Mouse (Mus musculus) gastrocnemius, adult 18-20 months (tissue): ENCODE results near the gene Ets1. TPM values are rescaled to one million over a fixed set of nuclear protein-coding genes. Genes with fewer than 3 reads are reported as not detected.

ENCODE experiments used
- DNase-seq: peaks from one replicate; pipeline ENCODE4 v3.0.0; 2021; ENCODE audit warnings: low spot score
- total RNA-seq, 2 experiments: library from RNA; stranded (reverse); gene quantifications; 2 replicates each; pipeline ENCODE4 v1.2.3; 2021

Ets1 gene
- total RNA-seq, 2 experiments from 2014 or later: 6.8 to 15.2 TPM

GRCm38 (mm10) chr9:32616516-32617429 lies 19.2 kb upstream of the Ets1 start:
- no peak for DNase-seq

GRCm38 (mm10) chr9:32617430-32617768 lies 18.6 kb upstream of the Ets1 start:
- DNase-seq: no peak

- DNase-seq: no peak
Observed at GRCm38 (mm10) chr9:32618544-32619120, 17.4 kb upstream of the Ets1 start.

- DNase-seq: no peak
Observed at GRCm38 (mm10) chr9:32619661-32620060, 16.4 kb upstream of the Ets1 start.

- no peak for DNase-seq
Observed at GRCm38 (mm10) chr9:32620446-32620845, 15.6 kb upstream of the Ets1 start.

- no peak for DNase-seq
Observed at GRCm38 (mm10) chr9:32629385-32629981, 6.5 kb upstream of the Ets1 start.

- no peak for DNase-seq
Observed at GRCm38 (mm10) chr9:32631341-32631740, 4.7 kb upstream of the Ets1 start.

- DNase-seq: no peak
Observed at GRCm38 (mm10) chr9:32632237-32632636, 3.8 kb upstream of the Ets1 start.

- no peak for DNase-seq
Observed at GRCm38 (mm10) chr9:32644981-32645380, 9.0 kb downstream of the Ets1 start.

- DNase-seq: no peak
Observed at GRCm38 (mm10) chr9:32645475-32645874, 9.5 kb downstream of the Ets1 start.

- DNase-seq: peak; percentile 67
Observed at GRCm38 (mm10) chr9:32646539-32647258, 10.7 kb downstream of the Ets1 start.

- DNase-seq: no peak
Observed at GRCm38 (mm10) chr9:32647506-32648250, 11.7 kb downstream of the Ets1 start.

GRCm38 (mm10) chr9:32648286-32648685 lies 12.3 kb downstream of the Ets1 start:
- DNase-seq: no peak

GRCm38 (mm10) chr9:32650738-32651137 lies 14.7 kb downstream of the Ets1 start:
- no peak for DNase-seq

- DNase-seq: no peak
Observed at GRCm38 (mm10) chr9:32652112-32652511, 16.1 kb downstream of the Ets1 start.

- DNase-seq: no peak
Observed at GRCm38 (mm10) chr9:32654305-32654704, 18.3 kb downstream of the Ets1 start.

- DNase-seq: no peak
Observed at GRCm38 (mm10) chr9:32656351-32656844, 20.4 kb downstream of the Ets1 start.

- no peak for DNase-seq
Observed at GRCm38 (mm10) chr9:32657124-32657523, 21.1 kb downstream of the Ets1 start.

- no peak for DNase-seq
Observed at GRCm38 (mm10) chr9:32660406-32660960, 24.5 kb downstream of the Ets1 start.

- DNase-seq: no peak
Observed at GRCm38 (mm10) chr9:32661071-32661470, 25.1 kb downstream of the Ets1 start.

- DNase-seq: no peak
Observed at GRCm38 (mm10) chr9:32661561-32661960, 25.5 kb downstream of the Ets1 start.
